Comparison of ENCODE assay signal across 9 mouse cellular contexts in genomic region chr10:94210718-94211618, GRCm38 (mm10). TPM values are rescaled to one million over a fixed set of nuclear protein-coding genes. Genes with fewer than 3 reads are reported as not detected.
DNase-seq lines count a peak whose midpoint lies in the region; ATAC-seq and TF ChIP-seq lines count a peak whose summit lies in the region.
"Had no signal": no experiment of that assay in that cellular context is flagged by ENCODE, and none has a peak within 500 bp of the region (broad histone marks: within the 10 kb centered on the region; RNA-seq: fewer than 3 reads in every experiment).

No protein-coding gene starts in this region.

- no peak overlapping the region for H3K9ac ChIP-seq in embryonic facial prominence, embryonic 11.5 days (replicated peaks; ENCODE audit: low read length)
- H3K9ac ChIP-seq in liver, postnatal 0 days (replicated peaks), result no peak overlapping the region
- no peak overlapping the region for H3K9ac ChIP-seq in liver, embryonic 12.5 days
- no peak overlapping the region for H3K9ac ChIP-seq in forebrain, embryonic 15.5 days (replicated peaks)

- WGBS in embryonic facial prominence, embryonic 11.5 days, result 81% methylated on average over 6 of the region's 6 CpGs
- 83% methylated on average over 6 of the region's 6 CpGs for WGBS in embryonic facial prominence, embryonic 10.5 days
- WGBS in liver, postnatal 0 days (ENCODE audit: insufficient replicate concordance), result 79% methylated on average over 6 of the region's 6 CpGs
- 73% methylated on average over 6 of the region's 6 CpGs for WGBS in liver, embryonic 12.5 days (ENCODE audit: insufficient replicate concordance)
- whole genome bisulfite sequencing in forebrain, embryonic 15.5 days, result 53% methylated on average over 6 of the region's 6 CpGs

- TF ChIP-seq EP300 in liver, postnatal 0 days (IDR thresholded peaks at IDR 0.05; ENCODE audit: low read depth), result no peak

- H3K36me3 ChIP-seq in embryonic facial prominence, embryonic 11.5 days (replicated peaks; ENCODE audit: control insufficient read depth, insufficient read depth, low read depth, low read length), result no peaks in the 10 kb centered on the region; the same call in 1 of the 2 replicates
- peaks cover 83% of the 10 kb centered on the region for H3K36me3 ChIP-seq in embryonic facial prominence, embryonic 10.5 days (replicated peaks)
- peaks cover 18% of the 10 kb centered on the region for H3K36me3 ChIP-seq in liver, postnatal 0 days (replicated peaks; ENCODE audit: insufficient read depth, low read length)
- H3K36me3 ChIP-seq in liver, embryonic 12.5 days, result peaks cover 67% of the 10 kb centered on the region
- peaks cover 23% of the 10 kb centered on the region for H3K36me3 ChIP-seq in forebrain, embryonic 15.5 days

- no peaks in the 10 kb centered on the region for H3K27me3 ChIP-seq in embryonic facial prominence, embryonic 11.5 days (ENCODE audit: control insufficient read depth, insufficient read depth, low read length)
- H3K27me3 ChIP-seq in embryonic facial prominence, embryonic 10.5 days (replicated peaks; ENCODE audit: low read depth, poor library complexity, severe bottlenecking), result no peaks in the 10 kb centered on the region
- no peaks in the 10 kb centered on the region for H3K27me3 ChIP-seq in liver, postnatal 0 days (ENCODE audit: insufficient read depth, low read length)
- no peaks in the 10 kb centered on the region for H3K27me3 ChIP-seq in liver, embryonic 12.5 days (replicated peaks)
- H3K27me3 ChIP-seq in forebrain, embryonic 15.5 days, result no peaks in the 10 kb centered on the region

- no peak overlapping the region for H3K27ac ChIP-seq in embryonic facial prominence, embryonic 11.5 days (replicated peaks; ENCODE audit: low read depth, low read length)
- H3K27ac ChIP-seq in embryonic facial prominence, embryonic 10.5 days (replicated peaks), result no peak overlapping the region
- H3K27ac ChIP-seq in liver, postnatal 0 days (ENCODE audit: low read depth), result no peak overlapping the region
- H3K27ac ChIP-seq in liver, embryonic 12.5 days, result no peak overlapping the region
- H3K27ac ChIP-seq in forebrain, embryonic 15.5 days (replicated peaks), result peak overlapping the region; percentile 16; the same call in 1 of the 2 replicates

- H3K9me3 ChIP-seq in embryonic facial prominence, embryonic 11.5 days (replicated peaks; ENCODE audit: control insufficient read depth, low read length), result no peaks in the 10 kb centered on the region
- H3K9me3 ChIP-seq in embryonic facial prominence, embryonic 10.5 days, result no peaks in the 10 kb centered on the region
- H3K9me3 ChIP-seq in liver, postnatal 0 days (ENCODE audit: low read length), result no peaks in the 10 kb centered on the region
- H3K9me3 ChIP-seq in liver, embryonic 12.5 days (replicated peaks), result no peaks in the 10 kb centered on the region
- H3K9me3 ChIP-seq in forebrain, embryonic 15.5 days, result no peaks in the 10 kb centered on the region

- H3K4me3 ChIP-seq in embryonic facial prominence, embryonic 11.5 days (ENCODE audit: low read depth, low read length), result no peak overlapping the region
- H3K4me3 ChIP-seq in embryonic facial prominence, embryonic 10.5 days, result no peak overlapping the region
- no peak overlapping the region for H3K4me3 ChIP-seq in liver, postnatal 0 days (ENCODE audit: low read depth, low read length)
- no peak overlapping the region for H3K4me3 ChIP-seq in liver, embryonic 12.5 days
- H3K4me3 ChIP-seq in forebrain, embryonic 15.5 days, result no peak overlapping the region

- DNase-seq in embryonic facial prominence, embryonic 11.5 days (ENCODE audit: low spot score), result peak; percentile 13
- no peak for DNase-seq in embryonic facial prominence, embryonic 10.5 days (ENCODE audit: low spot score)
- no peak for DNase-seq in liver, postnatal 0 days
- DNase-seq in naive thymus-derived CD4-positive, alpha-beta T cell, adult 2 months (ENCODE audit: low read depth), result peak; percentile 24
- DNase-seq in urinary bladder, postnatal 4 days (ENCODE audit: low spot score in 2 of 2), result no peak
- DNase-seq in heart, adult 8-10 months (ENCODE audit: low spot score), result no peak
- DNase-seq: kidney, adult 8-10 months had no signal

- TF ChIP-seq CTCF in liver, postnatal 0 days (IDR thresholded peaks at IDR 0.05; ENCODE audit: low read depth), result peak; percentile 47

- H3K4me1 ChIP-seq in embryonic facial prominence, embryonic 11.5 days (ENCODE audit: control insufficient read depth, insufficient read depth, low read length), result no peaks in the 10 kb centered on the region
- H3K4me1 ChIP-seq in embryonic facial prominence, embryonic 10.5 days, result no peaks in the 10 kb centered on the region
- no peaks in the 10 kb centered on the region for H3K4me1 ChIP-seq in liver, postnatal 0 days (ENCODE audit: insufficient read depth)
- no peaks in the 10 kb centered on the region for H3K4me1 ChIP-seq in liver, embryonic 12.5 days
- H3K4me1 ChIP-seq in forebrain, embryonic 15.5 days, result no peaks in the 10 kb centered on the region; the same call in 1 of the 2 replicates

- no peak overlapping the region for H3K4me2 ChIP-seq in embryonic facial prominence, embryonic 11.5 days (ENCODE audit: low read depth, low read length)
- no peak overlapping the region for H3K4me2 ChIP-seq in liver, postnatal 0 days (ENCODE audit: low read depth, low read length)
- H3K4me2 ChIP-seq in liver, embryonic 12.5 days, result no peak overlapping the region
- no peak overlapping the region for H3K4me2 ChIP-seq in forebrain, embryonic 15.5 days (replicated peaks)

- no peak for ATAC-seq in embryonic facial prominence, embryonic 11.5 days (replicated peaks; ENCODE audit: insufficient number of reproducible peaks, low FRiP score, low TSS enrichment, low read depth)
- no peak for ATAC-seq in liver, postnatal 0 days
- no peak for ATAC-seq in liver, embryonic 12.5 days
- ATAC-seq in forebrain, embryonic 15.5 days (replicated peaks), result peak; percentile 89

RNA-seq across cellular contexts. Expression of gene Ndufa12, which starts 12.4 kb away (rescaled TPM):
- polyA plus RNA-seq in embryonic facial prominence, embryonic 11.5 days (2014; fragmentation: Nextera tagmentation; extraction: Ambion mirVana), result 477 and 485 TPM in 2 replicates
- 539 and 546 TPM in 2 replicates for polyA plus RNA-seq in embryonic facial prominence, embryonic 10.5 days (2016; fragmentation: Nextera tagmentation; extraction: Ambion mirVana)
- polyA plus RNA-seq in liver, postnatal 0 days (2015; fragmentation: Nextera tagmentation; extraction: Ambion mirVana), result 312 and 321 TPM in 2 replicates
- 282 and 291 TPM in 2 replicates for polyA plus RNA-seq in liver, embryonic 12.5 days (2016; fragmentation: Nextera tagmentation; extraction: Ambion mirVana)
- polyA plus RNA-seq in forebrain, embryonic 15.5 days (2015; fragmentation: Nextera tagmentation; extraction: Ambion mirVana), result 292 and 335 TPM in 2 replicates
- 100 to 1,000 TPM; 725 to 883 (median 802) TPM for total RNA-seq in heart, adult 8-10 months (2022)

Comparison
In these comparisons a context has a peak if more than half of its experiments do, and no peak if none do; other contexts are left out.
1. DNase-seq: peak in embryonic facial prominence, embryonic 11.5 days (single experiment) and naive thymus-derived CD4-positive, alpha-beta T cell, adult 2 months (single experiment); none in embryonic facial prominence, embryonic 10.5 days (single experiment), liver, postnatal 0 days (single experiment), urinary bladder, postnatal 4 days (0 of 2) and heart, adult 8-10 months (single experiment).